Mouse (Mus musculus): ENCODE measurements around the gene Cdk18. TPM values are rescaled to one million over a fixed set of nuclear protein-coding genes. Genes with fewer than 3 reads are reported as not detected.

The Cdk18 gene
- polyA plus RNA-seq, 1 experiment from 2014 or later = 0.37 TPM

GRCm38 (mm10) chr1:132141753-132142152 is 2.3 kb upstream of the Cdk18 start:
- no peak for DNase-seq (ENCODE audit: low spot score)
- Histone ChIP-seq H3K27ac (no peak overlapping the region), H3K27me3 (ENCODE audit: control insufficient read depth, insufficient read depth, low read length) (peaks cover 26% of the 10 kb centered on the region), H3K4me2 (replicated peaks) (no peak overlapping the region), H3K9ac (no peak overlapping the region), H3K9me3 (ENCODE audit: control insufficient read depth, low read length) (no peaks in the 10 kb centered on the region), H3K4me1 (replicated peaks; ENCODE audit: control insufficient read depth, insufficient read depth, low read length) (peaks cover 11% of the 10 kb centered on the region), H3K36me3 (replicated peaks; ENCODE audit: control insufficient read depth, insufficient read depth) (no peaks in the 10 kb centered on the region), H3K4me3 (replicated peaks; ENCODE audit: low read length) (no peak overlapping the region)
- ATAC-seq (ENCODE audit: low FRiP score) = no peak
- 63% methylated on average over 13 of the region's 13 CpGs for WGBS

GRCm38 (mm10) chr1:132141166-132141565 is 1.7 kb upstream of the Cdk18 start:
- Histone ChIP-seq H3K27me3 (ENCODE audit: control insufficient read depth, insufficient read depth, low read length) (peaks cover 26% of the 10 kb centered on the region), H3K27ac (no peak overlapping the region), H3K4me2 (replicated peaks) (no peak overlapping the region), H3K4me1 (replicated peaks; ENCODE audit: control insufficient read depth, insufficient read depth, low read length) (peaks cover 11% of the 10 kb centered on the region), H3K9me3 (ENCODE audit: control insufficient read depth, low read length) (no peaks in the 10 kb centered on the region), H3K36me3 (replicated peaks; ENCODE audit: control insufficient read depth, insufficient read depth) (no peaks in the 10 kb centered on the region), H3K9ac (no peak overlapping the region), H3K4me3 (replicated peaks; ENCODE audit: low read length) (no peak overlapping the region)
- WGBS = 68% methylated on average over 2 of the region's 2 CpGs
- ATAC-seq (ENCODE audit: low FRiP score) (no peak), DNase-seq (ENCODE audit: low spot score) (no peak)

GRCm38 (mm10) chr1:132140574-132140973 is 1.1 kb upstream of the Cdk18 start:
- no peak overlapping the region for H3K4me2 ChIP-seq (replicated peaks)

GRCm38 (mm10) chr1:132140171-132140570 is 687 bp upstream of the Cdk18 start:
- no peak for ATAC-seq (ENCODE audit: low FRiP score)
- WGBS = 64% methylated on average over 10 of the region's 10 CpGs

More at GRCm38 (mm10) chr1:132140574-132140973, 1.1 kb upstream of the Cdk18 start:
- Histone ChIP-seq H3K4me1 (replicated peaks; ENCODE audit: control insufficient read depth, insufficient read depth, low read length) (peaks cover 11% of the 10 kb centered on the region), H3K4me3 (replicated peaks; ENCODE audit: low read length) (no peak overlapping the region), H3K36me3 (replicated peaks; ENCODE audit: control insufficient read depth, insufficient read depth) (no peaks in the 10 kb centered on the region), H3K27me3 (ENCODE audit: control insufficient read depth, insufficient read depth, low read length) (peaks cover 26% of the 10 kb centered on the region), H3K9me3 (ENCODE audit: control insufficient read depth, low read length) (no peaks in the 10 kb centered on the region), H3K27ac (no peak overlapping the region), H3K9ac (no peak overlapping the region)
- no peak for DNase-seq (ENCODE audit: low spot score)
- no peak for ATAC-seq (ENCODE audit: low FRiP score)
- 84% methylated on average over 4 of the region's 4 CpGs for WGBS

GRCm38 (mm10) chr1:132138576-132139415 is 688 bp downstream of the Cdk18 start:
- peaks cover 26% of the 10 kb centered on the region for H3K27me3 ChIP-seq (ENCODE audit: control insufficient read depth, insufficient read depth, low read length)
- H3K4me2 ChIP-seq (replicated peaks) = peak overlapping the region; percentile 98
- peak overlapping the region; percentile 49 for H3K4me3 ChIP-seq (replicated peaks; ENCODE audit: low read length)
- H3K9me3 ChIP-seq (ENCODE audit: control insufficient read depth, low read length) = no peaks in the 10 kb centered on the region
- WGBS = 7% methylated on average over 35 of the region's 35 CpGs
- ATAC-seq (ENCODE audit: low FRiP score) (no peak), DNase-seq (ENCODE audit: low spot score) (no peak)
- peaks cover 11% of the 10 kb centered on the region for H3K4me1 ChIP-seq (replicated peaks; ENCODE audit: control insufficient read depth, insufficient read depth, low read length)
- no peaks in the 10 kb centered on the region for H3K36me3 ChIP-seq (replicated peaks; ENCODE audit: control insufficient read depth, insufficient read depth)
- H3K9ac ChIP-seq = peak overlapping the region; percentile 64
- no peak overlapping the region for H3K27ac ChIP-seq

More at GRCm38 (mm10) chr1:132140171-132140570, 687 bp upstream of the Cdk18 start:
- Histone ChIP-seq H3K4me3 (replicated peaks; ENCODE audit: low read length) (no peak overlapping the region), H3K36me3 (replicated peaks; ENCODE audit: control insufficient read depth, insufficient read depth) (no peaks in the 10 kb centered on the region), H3K27me3 (ENCODE audit: control insufficient read depth, insufficient read depth, low read length) (peaks cover 26% of the 10 kb centered on the region), H3K4me1 (replicated peaks; ENCODE audit: control insufficient read depth, insufficient read depth, low read length) (peaks cover 11% of the 10 kb centered on the region), H3K27ac (no peak overlapping the region), H3K9me3 (ENCODE audit: control insufficient read depth, low read length) (no peaks in the 10 kb centered on the region), H3K4me2 (replicated peaks) (no peak overlapping the region), H3K9ac (no peak overlapping the region)
- no peak for DNase-seq (ENCODE audit: low spot score)

- H3K36me3 ChIP-seq (replicated peaks; ENCODE audit: control insufficient read depth, insufficient read depth) = no peaks in the 10 kb centered on the region
- H3K27me3 ChIP-seq (ENCODE audit: control insufficient read depth, insufficient read depth, low read length) = peaks cover 26% of the 10 kb centered on the region
- no peak overlapping the region for H3K4me3 ChIP-seq (replicated peaks; ENCODE audit: low read length)
- H3K9me3 ChIP-seq (ENCODE audit: control insufficient read depth, low read length) = no peaks in the 10 kb centered on the region
- H3K4me2 ChIP-seq (replicated peaks) = no peak overlapping the region
- ATAC-seq (ENCODE audit: low FRiP score) = no peak
- DNase-seq (ENCODE audit: low spot score) = no peak
- 68% methylated on average over 9 of the region's 9 CpGs for WGBS
- no peak overlapping the region for H3K9ac ChIP-seq
- no peak overlapping the region for H3K27ac ChIP-seq
- peaks cover 11% of the 10 kb centered on the region for H3K4me1 ChIP-seq (replicated peaks; ENCODE audit: control insufficient read depth, insufficient read depth, low read length)
These were observed 1.4 kb downstream of the Cdk18 start for GRCm38 (mm10) chr1:132137935-132138575.

- no peak for DNase-seq (ENCODE audit: low spot score)
- Histone ChIP-seq H3K36me3 (replicated peaks; ENCODE audit: control insufficient read depth, insufficient read depth) (no peaks in the 10 kb centered on the region), H3K9me3 (ENCODE audit: control insufficient read depth, low read length) (no peaks in the 10 kb centered on the region), H3K27ac (no peak overlapping the region), H3K4me1 (replicated peaks; ENCODE audit: control insufficient read depth, insufficient read depth, low read length) (peaks cover 11% of the 10 kb centered on the region), H3K4me2 (replicated peaks) (no peak overlapping the region), H3K27me3 (ENCODE audit: control insufficient read depth, insufficient read depth, low read length) (peaks cover 26% of the 10 kb centered on the region), H3K9ac (no peak overlapping the region), H3K4me3 (replicated peaks; ENCODE audit: low read length) (no peak overlapping the region)
- WGBS = 91% methylated on average over 3 of the region's 3 CpGs
- ATAC-seq (ENCODE audit: low FRiP score) = no peak
These were observed 2.6 kb downstream of the Cdk18 start for GRCm38 (mm10) chr1:132136847-132137246.

GRCm38 (mm10) chr1:132135631-132136030 is 3.9 kb downstream of the Cdk18 start:
- Histone ChIP-seq H3K9me3 (ENCODE audit: control insufficient read depth, low read length) (no peaks in the 10 kb centered on the region), H3K36me3 (replicated peaks; ENCODE audit: control insufficient read depth, insufficient read depth) (no peaks in the 10 kb centered on the region), H3K27ac (no peak overlapping the region), H3K4me3 (replicated peaks; ENCODE audit: low read length) (no peak overlapping the region), H3K9ac (no peak overlapping the region), H3K4me2 (replicated peaks) (no peak overlapping the region), H3K27me3 (ENCODE audit: control insufficient read depth, insufficient read depth, low read length) (peaks cover 26% of the 10 kb centered on the region), H3K4me1 (replicated peaks; ENCODE audit: control insufficient read depth, insufficient read depth, low read length) (peaks cover 11% of the 10 kb centered on the region)
- ATAC-seq (ENCODE audit: low FRiP score) = no peak
- 86% methylated on average over 7 of the region's 7 CpGs for WGBS
- no peak for DNase-seq (ENCODE audit: low spot score)

GRCm38 (mm10) chr1:132128311-132128710 is 11.2 kb downstream of the Cdk18 start:
- no peaks in the 10 kb centered on the region for H3K27me3 ChIP-seq (ENCODE audit: control insufficient read depth, insufficient read depth, low read length)
- no peaks in the 10 kb centered on the region for H3K9me3 ChIP-seq (ENCODE audit: control insufficient read depth, low read length)
- no peak overlapping the region for H3K4me2 ChIP-seq (replicated peaks)
- no peaks in the 10 kb centered on the region for H3K36me3 ChIP-seq (replicated peaks; ENCODE audit: control insufficient read depth, insufficient read depth)
- WGBS = 73% methylated on average over 7 of the region's 7 CpGs
- H3K27ac ChIP-seq = no peak overlapping the region
- no peak for DNase-seq (ENCODE audit: low spot score)
- H3K9ac ChIP-seq = no peak overlapping the region
- ATAC-seq (ENCODE audit: low FRiP score) = no peak
- no peaks in the 10 kb centered on the region; the same call in 1 of the 2 replicates for H3K4me1 ChIP-seq (replicated peaks; ENCODE audit: control insufficient read depth, insufficient read depth, low read length)
- H3K4me3 ChIP-seq (replicated peaks; ENCODE audit: low read length) = no peak overlapping the region
